Mouse (Mus musculus): ENCODE data around the gene Chst3. TPM values are rescaled to one million over a fixed set of nuclear protein-coding genes. Genes with fewer than 3 reads are reported as not detected.
"Not testable (repeated sequence)": the region's sequence is repeated elsewhere in the genome, so short reads cannot be mapped to it uniquely, and the experiment has no call there.

Chst3 gene
- polyA plus RNA-seq, 1 experiment: 0.52 TPM

- peaks cover 2% of the 10 kb centered on the region; the same call in 1 of the 2 replicates for H3K4me1 ChIP-seq (ENCODE audit: control insufficient read depth, insufficient read depth, low read length)
- H3K27ac ChIP-seq (ENCODE audit: control insufficient read depth, insufficient read depth, low read depth, low read length): no peak overlapping the region
- peak; percentile 67; the same call in 1 of the 2 replicates for TF ChIP-seq CTCF (IDR thresholded peaks at IDR 0.05; ENCODE audit: control insufficient read depth, insufficient read depth, insufficient replicate concordance, low read depth, low read length)
- TF ChIP-seq POLR2A (IDR thresholded peaks at IDR 0.05; ENCODE audit: control insufficient read depth, low read depth, low read length): no peak
- no peaks in the 10 kb centered on the region for H3K36me3 ChIP-seq (ENCODE audit: control insufficient read depth, insufficient read depth, low read length)
- no peak overlapping the region for H3K4me3 ChIP-seq (ENCODE audit: control insufficient read depth, low read depth, low read length)
- no peaks in the 10 kb centered on the region for H3K27me3 ChIP-seq (ENCODE audit: control insufficient read depth, insufficient read depth, low read length)
Observed at GRCm38 (mm10) chr10:60246519-60246918, 27.5 kb upstream of the Chst3 start.

GRCm38 (mm10) chr10:60245635-60246034 lies 26.6 kb upstream of the Chst3 start:
- no peaks in the 10 kb centered on the region for H3K27me3 ChIP-seq (ENCODE audit: control insufficient read depth, insufficient read depth, low read length)
- no peaks in the 10 kb centered on the region for H3K36me3 ChIP-seq (ENCODE audit: control insufficient read depth, insufficient read depth, low read length)
- no peak overlapping the region for H3K4me3 ChIP-seq (ENCODE audit: control insufficient read depth, low read depth, low read length)
- no peak overlapping the region for H3K27ac ChIP-seq (ENCODE audit: control insufficient read depth, insufficient read depth, low read depth, low read length)
- TF ChIP-seq CTCF (IDR thresholded peaks at IDR 0.05; ENCODE audit: control insufficient read depth, insufficient read depth, insufficient replicate concordance, low read depth, low read length): no peak
- peaks cover 2% of the 10 kb centered on the region; the same call in 1 of the 2 replicates for H3K4me1 ChIP-seq (ENCODE audit: control insufficient read depth, insufficient read depth, low read length)

- Histone ChIP-seq H3K4me1 (ENCODE audit: control insufficient read depth, insufficient read depth, low read length) (peaks cover 2% of the 10 kb centered on the region; the same call in 1 of the 2 replicates), H3K4me3 (ENCODE audit: control insufficient read depth, low read depth, low read length) (no peak overlapping the region), H3K27ac (ENCODE audit: control insufficient read depth, insufficient read depth, low read depth, low read length) (no peak overlapping the region), H3K36me3 (ENCODE audit: control insufficient read depth, insufficient read depth, low read length) (no peaks in the 10 kb centered on the region), H3K27me3 (ENCODE audit: control insufficient read depth, insufficient read depth, low read length) (no peaks in the 10 kb centered on the region)
- TF ChIP-seq CTCF (IDR thresholded peaks at IDR 0.05; ENCODE audit: control insufficient read depth, insufficient read depth, insufficient replicate concordance, low read depth, low read length) (peak; percentile 99), POLR2A (IDR thresholded peaks at IDR 0.05; ENCODE audit: control insufficient read depth, low read depth, low read length) (no peak)
Observed at GRCm38 (mm10) chr10:60245041-60245440, 26.0 kb upstream of the Chst3 start.

GRCm38 (mm10) chr10:60243941-60244340 lies 24.9 kb upstream of the Chst3 start:
- Histone ChIP-seq H3K27me3 (ENCODE audit: control insufficient read depth, insufficient read depth, low read length) (no peaks in the 10 kb centered on the region), H3K4me1 (ENCODE audit: control insufficient read depth, insufficient read depth, low read length) (peaks cover 2% of the 10 kb centered on the region; the same call in 1 of the 2 replicates), H3K36me3 (ENCODE audit: control insufficient read depth, insufficient read depth, low read length) (no peaks in the 10 kb centered on the region), H3K4me3 (ENCODE audit: control insufficient read depth, low read depth, low read length) (no peak overlapping the region), H3K27ac (ENCODE audit: control insufficient read depth, insufficient read depth, low read depth, low read length) (no peak overlapping the region)
- no peak for TF ChIP-seq CTCF (IDR thresholded peaks at IDR 0.05; ENCODE audit: control insufficient read depth, insufficient read depth, insufficient replicate concordance, low read depth, low read length)
- no peak for TF ChIP-seq POLR2A (IDR thresholded peaks at IDR 0.05; ENCODE audit: control insufficient read depth, low read depth, low read length)

- TF ChIP-seq CTCF (IDR thresholded peaks at IDR 0.05; ENCODE audit: control insufficient read depth, insufficient read depth, insufficient replicate concordance, low read depth, low read length): no peak
- no peak for TF ChIP-seq POLR2A (IDR thresholded peaks at IDR 0.05; ENCODE audit: control insufficient read depth, low read depth, low read length)
- H3K4me3 ChIP-seq (ENCODE audit: control insufficient read depth, low read depth, low read length): no peak overlapping the region
Observed at GRCm38 (mm10) chr10:60240416-60240815, 21.4 kb upstream of the Chst3 start.

GRCm38 (mm10) chr10:60237475-60238154 lies 18.6 kb upstream of the Chst3 start:
- Histone ChIP-seq H3K27me3 (ENCODE audit: control insufficient read depth, insufficient read depth, low read length) (no peaks in the 10 kb centered on the region), H3K27ac (ENCODE audit: control insufficient read depth, insufficient read depth, low read depth, low read length) (no peak overlapping the region), H3K4me3 (ENCODE audit: control insufficient read depth, low read depth, low read length) (no peak overlapping the region), H3K36me3 (ENCODE audit: control insufficient read depth, insufficient read depth, low read length) (no peaks in the 10 kb centered on the region), H3K4me1 (ENCODE audit: control insufficient read depth, insufficient read depth, low read length) (no peaks in the 10 kb centered on the region)
- TF ChIP-seq CTCF (IDR thresholded peaks at IDR 0.05; ENCODE audit: control insufficient read depth, insufficient read depth, insufficient replicate concordance, low read depth, low read length): peak; percentile 87
- no peak for TF ChIP-seq POLR2A (IDR thresholded peaks at IDR 0.05; ENCODE audit: control insufficient read depth, low read depth, low read length)

More at GRCm38 (mm10) chr10:60240416-60240815, 21.4 kb upstream of the Chst3 start:
- no peaks in the 10 kb centered on the region for H3K27me3 ChIP-seq (ENCODE audit: control insufficient read depth, insufficient read depth, low read length)
- no peaks in the 10 kb centered on the region for H3K36me3 ChIP-seq (ENCODE audit: control insufficient read depth, insufficient read depth, low read length)
- H3K27ac ChIP-seq (ENCODE audit: control insufficient read depth, insufficient read depth, low read depth, low read length): no peak overlapping the region
- H3K4me1 ChIP-seq (ENCODE audit: control insufficient read depth, insufficient read depth, low read length): 0 out of 2 replicates have a peak, but pooled peaks cover 2% of the 10 kb centered on the region

GRCm38 (mm10) chr10:60235876-60236275 lies 16.8 kb upstream of the Chst3 start:
- H3K27ac ChIP-seq (ENCODE audit: control insufficient read depth, insufficient read depth, low read depth, low read length); H3K4me1 ChIP-seq (ENCODE audit: control insufficient read depth, insufficient read depth, low read length); H3K36me3 ChIP-seq (ENCODE audit: control insufficient read depth, insufficient read depth, low read length); H3K27me3 ChIP-seq (ENCODE audit: control insufficient read depth, insufficient read depth, low read length); H3K4me3 ChIP-seq (ENCODE audit: control insufficient read depth, low read depth, low read length): not testable (repeated sequence)
